Mouse (Mus musculus) splenic B cell, adult 2 months (primary cell): ENCODE measurements around the gene Gpr37l1.
"Not testable (repeated sequence)": the region's sequence is repeated elsewhere in the genome, so short reads cannot be mapped to it uniquely, and the experiment has no call there.

Experiments used
- DNase-seq: peaks from one replicate; pipeline ENCODE4 v3.0.0-alpha.2; 2011; ENCODE audit warnings: low read depth, low spot score
- H3K27me3 ChIP-seq: 2 replicates; pipeline ENCODE4 v1.6.1; 2012; ENCODE audit warnings: mild to moderate bottlenecking, low read length, moderate library complexity, mixed read lengths; ENCODE audit not compliant: control insufficient read depth, poor library complexity, insufficient read depth, severe bottlenecking
- H3K36me3 ChIP-seq: 2 replicates; pipeline ENCODE4 v1.6.1; 2012; ENCODE audit warnings: mild to moderate bottlenecking, low read length, moderate library complexity, mixed read lengths; ENCODE audit not compliant: control insufficient read depth, poor library complexity, insufficient read depth, severe bottlenecking

The Gpr37l1 gene

GRCm38 (mm10) chr1:135167435-135167834 is at the start of gene Gpr37l1:
TSS of gene Gpr37l1 (minus strand) at chr1:135167681.
- H3K36me3 ChIP-seq: no peaks in the 10 kb centered on the region
- no peaks in the 10 kb centered on the region for H3K27me3 ChIP-seq
- DNase-seq: no peak

- Histone ChIP-seq H3K27me3 (no peaks in the 10 kb centered on the region), H3K36me3 (no peaks in the 10 kb centered on the region)
- DNase-seq: no peak
Observed at GRCm38 (mm10) chr1:135213772-135214640, 46.5 kb upstream of the Gpr37l1 start.

- DNase-seq: no peak
- Histone ChIP-seq H3K27me3 (no peaks in the 10 kb centered on the region), H3K36me3 (no peaks in the 10 kb centered on the region)
Observed at GRCm38 (mm10) chr1:135210421-135210820, 42.9 kb upstream of the Gpr37l1 start.

- no peaks in the 10 kb centered on the region for H3K27me3 ChIP-seq
- no peaks in the 10 kb centered on the region for H3K36me3 ChIP-seq
- no peak for DNase-seq
Observed at GRCm38 (mm10) chr1:135208716-135209115, 41.2 kb upstream of the Gpr37l1 start.

- no peaks in the 10 kb centered on the region for H3K36me3 ChIP-seq
- no peaks in the 10 kb centered on the region for H3K27me3 ChIP-seq
- no peak for DNase-seq
Observed at GRCm38 (mm10) chr1:135206586-135207339, 39.3 kb upstream of the Gpr37l1 start.

- no peak for DNase-seq
- Histone ChIP-seq H3K27me3 (no peaks in the 10 kb centered on the region), H3K36me3 (no peaks in the 10 kb centered on the region)
Observed at GRCm38 (mm10) chr1:135205257-135205656, 37.8 kb upstream of the Gpr37l1 start.

GRCm38 (mm10) chr1:135204196-135205126 is 37.0 kb upstream of the Gpr37l1 start:
- Histone ChIP-seq H3K36me3 (no peaks in the 10 kb centered on the region), H3K27me3 (no peaks in the 10 kb centered on the region)
- no peak for DNase-seq

GRCm38 (mm10) chr1:135200400-135200799 is 32.9 kb upstream of the Gpr37l1 start:
- no peaks in the 10 kb centered on the region for H3K27me3 ChIP-seq
- no peaks in the 10 kb centered on the region for H3K36me3 ChIP-seq
- DNase-seq: no peak

- Histone ChIP-seq H3K27me3 (no peaks in the 10 kb centered on the region), H3K36me3 (no peaks in the 10 kb centered on the region)
- DNase-seq: no peak
Observed at GRCm38 (mm10) chr1:135199014-135199819, 31.7 kb upstream of the Gpr37l1 start.

GRCm38 (mm10) chr1:135198412-135198811 is 30.9 kb upstream of the Gpr37l1 start:
- no peak for DNase-seq
- no peaks in the 10 kb centered on the region for H3K27me3 ChIP-seq

GRCm38 (mm10) chr1:135195907-135196440 is 28.5 kb upstream of the Gpr37l1 start:
- Histone ChIP-seq H3K27me3 (no peaks in the 10 kb centered on the region), H3K36me3 (no peaks in the 10 kb centered on the region)
- no peak for DNase-seq

More at GRCm38 (mm10) chr1:135198412-135198811, 30.9 kb upstream of the Gpr37l1 start:
- no peaks in the 10 kb centered on the region for H3K36me3 ChIP-seq

- not testable (repeated sequence) for H3K27me3 ChIP-seq, DNase-seq, H3K36me3 ChIP-seq
Observed at GRCm38 (mm10) chr1:135194335-135194734, 26.9 kb upstream of the Gpr37l1 start.

- Histone ChIP-seq H3K27me3 (no peaks in the 10 kb centered on the region), H3K36me3 (no peaks in the 10 kb centered on the region)
- no peak for DNase-seq
Observed at GRCm38 (mm10) chr1:135189186-135189585, 21.7 kb upstream of the Gpr37l1 start.
